Mouse (Mus musculus): ENCODE data around the gene Grb14. TPM values are rescaled to one million over a fixed set of nuclear protein-coding genes. Genes with fewer than 3 reads are reported as not detected.
A peak's percentile ranks its signal among the peaks of the same experiment; 100 is the strongest.

Gene Grb14
- 10 to 100 TPM; 44.4 to 45.0 TPM for total RNA-seq (2021)

- no peak for DNase-seq (ENCODE audit: extremely low spot score in 1 of 2, low spot score in 2 of 2)
- intact Hi-C loops (cut with DNase I), result no loop called here
Observed at GRCm38 (mm10) chr2:65024887-65025286, at the start of gene Grb14. TSS of gene Grb14 (minus strand) at chr2:65024987.

DNA sequence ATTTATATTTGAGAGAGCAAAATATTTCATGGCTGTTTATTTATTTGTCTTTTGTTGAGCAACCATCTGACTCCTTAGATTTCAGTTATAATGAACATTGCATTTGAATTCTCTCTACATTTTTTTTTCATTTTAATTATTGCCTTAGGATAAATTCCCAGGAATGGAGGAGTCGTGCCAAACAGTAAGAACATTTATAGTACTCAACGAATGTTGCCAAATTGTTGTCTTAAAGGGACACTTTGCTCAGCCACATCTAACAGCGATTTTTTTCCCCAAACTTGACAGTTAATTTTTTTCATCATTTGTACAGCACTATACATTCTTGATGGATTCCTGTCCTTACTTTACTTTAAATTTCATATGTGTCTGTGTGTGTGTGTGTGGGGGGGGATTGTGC is 47.4 kb upstream of the Grb14 start:
- intact Hi-C loops (cut with DNase I), result no loop called here
- no peak for DNase-seq (ENCODE audit: extremely low spot score in 1 of 2, low spot score in 2 of 2)

DNA sequence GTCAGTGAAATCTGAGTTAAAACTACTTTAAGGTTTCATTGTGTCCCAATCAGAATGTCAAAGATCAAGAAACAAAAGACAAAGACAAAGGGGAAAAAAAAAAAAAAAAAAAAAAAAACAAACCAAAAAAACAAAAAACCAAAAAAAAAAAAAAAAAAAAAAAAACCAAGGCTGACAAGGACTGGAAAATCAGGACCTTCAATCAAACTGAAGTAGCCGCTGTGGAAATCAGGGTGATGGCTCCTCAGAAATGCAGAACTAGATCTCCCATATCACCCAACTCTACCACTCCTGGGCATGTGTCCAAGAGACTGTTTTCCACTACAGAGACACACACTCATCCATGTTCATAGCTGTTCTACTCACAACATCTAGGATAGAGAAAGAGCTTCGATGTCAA is 29.0 kb upstream of the Grb14 start:
- intact Hi-C loops (cut with DNase I), result no loop called here
- no peak for DNase-seq (ENCODE audit: extremely low spot score in 1 of 2, low spot score in 2 of 2)

- intact Hi-C loops (cut with DNase I), result no loop called here
- DNase-seq (ENCODE audit: extremely low spot score in 1 of 2, low spot score in 2 of 2), result no peak
Observed at GRCm38 (mm10) chr2:65052191-65053012, 27.6 kb upstream of the Grb14 start.

GRCm38 (mm10) chr2:65050776-65051175 is 26.0 kb upstream of the Grb14 start:
- intact Hi-C loops (cut with DNase I), result no loop called here
- DNase-seq (ENCODE audit: extremely low spot score in 1 of 2, low spot score in 2 of 2), result no peak

GRCm38 (mm10) chr2:65048234-65049017 is 23.6 kb upstream of the Grb14 start:
- no peak for DNase-seq (ENCODE audit: extremely low spot score in 1 of 2, low spot score in 2 of 2)
- intact Hi-C loops (cut with DNase I), result no loop called here

GRCm38 (mm10) chr2:65038164-65038563 is 13.4 kb upstream of the Grb14 start:
- intact Hi-C loops (cut with DNase I), result no loop called here
- no peak for DNase-seq (ENCODE audit: extremely low spot score in 1 of 2, low spot score in 2 of 2)

DNA sequence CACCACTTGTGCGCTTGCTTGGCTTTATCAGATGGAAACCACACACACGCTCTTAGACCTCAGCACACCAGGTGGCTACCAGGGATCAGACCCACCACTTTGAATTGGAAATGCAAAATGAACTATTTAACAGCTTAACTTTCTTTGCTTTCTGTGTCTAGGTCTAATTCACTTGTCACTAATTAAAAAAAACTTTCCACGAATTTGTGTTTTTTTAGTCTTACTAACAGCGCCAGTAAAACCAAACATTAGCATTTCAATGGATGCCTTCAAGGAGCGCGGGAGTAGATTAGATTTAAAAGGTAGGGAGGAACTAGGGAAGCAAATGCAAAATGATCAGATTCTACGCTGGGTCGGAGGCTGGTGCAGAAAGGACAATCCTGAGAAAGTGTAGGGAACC is 12.8 kb upstream of the Grb14 start:
- no peak for DNase-seq (ENCODE audit: extremely low spot score in 1 of 2, low spot score in 2 of 2)
- intact Hi-C loops (cut with DNase I), result no loop called here

DNA sequence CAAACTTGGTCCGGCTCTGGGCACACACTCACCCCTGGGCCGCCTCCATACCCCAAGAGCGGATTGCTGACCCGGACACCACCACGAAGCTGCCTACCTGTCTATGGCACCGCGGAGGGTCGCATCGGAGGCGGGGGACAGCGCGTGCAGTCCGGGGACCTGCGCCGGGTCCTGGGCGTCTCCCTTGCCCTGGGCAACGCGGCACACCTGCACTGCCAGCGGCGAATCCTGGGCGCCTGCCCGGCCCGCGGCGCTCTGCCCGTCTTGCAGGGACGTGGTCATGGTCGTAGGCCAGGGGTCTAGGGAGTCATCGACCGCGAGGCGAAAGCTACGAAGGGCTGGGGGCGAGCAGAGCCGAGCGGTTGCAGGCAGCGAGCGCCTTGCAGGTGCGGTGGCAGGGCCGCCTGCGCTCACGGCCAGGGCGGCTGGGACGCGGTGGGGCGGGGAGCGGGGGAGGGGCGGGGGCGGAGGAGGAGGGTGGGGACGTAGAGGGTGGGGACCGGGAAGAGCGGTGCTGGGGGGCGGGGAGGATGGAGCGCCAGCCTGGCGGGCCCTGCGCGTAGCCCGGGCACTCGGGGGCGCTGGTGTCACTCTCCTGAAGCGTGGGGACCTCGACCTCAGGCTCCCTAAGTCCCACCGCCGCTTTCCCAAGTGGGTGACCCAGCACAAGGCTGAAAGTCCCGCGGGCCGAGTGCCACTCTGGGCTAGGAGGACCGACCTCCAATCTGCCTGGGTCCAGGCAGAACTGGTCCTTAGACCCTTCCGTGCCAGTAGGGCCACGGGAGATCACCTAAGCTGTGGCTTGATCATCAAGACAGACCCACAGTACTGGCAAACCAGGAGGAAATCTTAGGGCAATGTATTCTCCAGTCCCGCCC is 2.2 kb downstream of the Grb14 start:
- intact Hi-C loops (cut with DNase I), result loop anchor here (2.0 kb wide), 1 partner anchor 98 kb away; no protein-coding TSS in a partner anchor
- DNase-seq (ENCODE audit: extremely low spot score in 1 of 2, low spot score in 2 of 2), result peak; percentile 19 to 89

DNA sequence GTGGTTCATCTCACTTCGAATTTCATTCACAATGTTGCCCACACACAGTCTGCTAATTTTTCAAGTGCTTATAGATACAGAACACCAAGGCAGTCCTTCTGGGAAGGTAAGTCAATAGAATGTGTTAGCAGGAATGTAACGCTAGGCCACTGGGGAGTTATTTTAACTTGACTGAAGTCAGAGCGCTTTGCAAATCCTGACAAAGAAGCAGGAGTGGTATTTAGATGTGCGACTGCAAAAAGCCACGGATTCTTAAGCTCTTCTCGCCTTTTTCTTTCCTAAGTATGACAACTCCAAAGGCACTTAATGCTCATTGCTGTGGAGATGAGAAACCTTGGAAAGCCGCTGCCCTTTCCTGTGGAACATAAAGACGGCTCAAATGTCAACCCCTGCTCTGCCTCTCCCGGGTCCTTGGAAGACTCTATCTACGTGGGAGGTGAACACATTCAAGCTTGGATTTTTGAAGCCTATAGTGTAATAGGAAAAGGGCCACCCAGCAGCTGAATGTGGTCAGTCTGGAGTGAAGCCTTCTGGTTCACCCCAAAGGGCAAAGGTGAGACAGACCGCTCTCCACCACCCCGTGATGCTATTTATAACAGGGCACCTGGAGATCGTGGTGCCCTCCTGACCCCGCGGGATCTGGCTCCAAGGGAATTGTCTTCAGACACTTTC is 3.0 kb downstream of the Grb14 start:
- intact Hi-C loops (cut with DNase I), result loop anchor here (2.0 kb wide), 1 partner anchor 99 kb away; no protein-coding TSS in a partner anchor
- DNase-seq (ENCODE audit: extremely low spot score in 1 of 2, low spot score in 2 of 2), result peak; percentile 6 to 21

DNA sequence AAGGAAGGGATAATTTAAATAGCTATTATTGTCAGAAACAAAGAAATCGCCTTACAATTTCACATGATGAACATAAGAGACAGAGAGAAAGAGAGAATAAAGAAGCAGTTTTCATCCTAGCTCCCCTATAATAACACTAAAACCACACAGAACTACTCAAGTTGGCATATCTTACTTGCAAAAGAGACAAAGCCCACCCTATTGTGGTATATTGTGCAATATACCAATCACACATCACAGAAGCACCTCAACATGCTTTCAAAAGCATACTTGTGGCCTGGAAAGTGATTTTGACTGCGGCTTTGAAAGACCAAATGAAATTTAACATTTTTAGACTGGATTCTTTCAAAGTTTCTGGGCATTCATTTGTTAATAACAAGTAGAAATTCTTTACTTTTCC is 7.4 kb downstream of the Grb14 start:
- no peak for DNase-seq (ENCODE audit: extremely low spot score in 1 of 2, low spot score in 2 of 2)
- intact Hi-C loops (cut with DNase I), result no loop called here

DNA sequence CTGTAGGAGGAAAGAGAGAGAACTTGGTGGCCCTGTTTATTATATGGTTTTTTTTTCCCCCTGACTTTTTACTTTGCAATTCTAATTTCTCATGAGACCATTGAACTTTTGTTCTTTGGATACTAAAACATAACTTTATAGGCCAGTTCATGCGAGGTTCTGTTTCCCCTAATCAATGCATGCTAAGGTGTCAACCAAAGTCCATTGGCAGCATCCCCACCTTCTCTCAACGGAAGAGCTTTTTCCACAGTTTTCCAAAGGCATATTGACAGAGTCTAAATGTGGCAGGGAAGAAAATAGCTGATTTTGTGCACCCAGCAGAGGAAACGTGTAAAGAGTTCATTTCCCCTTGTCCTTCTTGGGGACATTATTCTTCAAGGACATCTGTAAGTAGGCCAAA is 10.2 kb downstream of the Grb14 start:
- intact Hi-C loops (cut with DNase I), result no loop called here
- no peak for DNase-seq (ENCODE audit: extremely low spot score in 1 of 2, low spot score in 2 of 2)

- DNase-seq (ENCODE audit: extremely low spot score in 1 of 2, low spot score in 2 of 2), result no peak
- intact Hi-C loops (cut with DNase I), result no loop called here
Observed at GRCm38 (mm10) chr2:65010105-65010504, 14.7 kb downstream of the Grb14 start.

DNA sequence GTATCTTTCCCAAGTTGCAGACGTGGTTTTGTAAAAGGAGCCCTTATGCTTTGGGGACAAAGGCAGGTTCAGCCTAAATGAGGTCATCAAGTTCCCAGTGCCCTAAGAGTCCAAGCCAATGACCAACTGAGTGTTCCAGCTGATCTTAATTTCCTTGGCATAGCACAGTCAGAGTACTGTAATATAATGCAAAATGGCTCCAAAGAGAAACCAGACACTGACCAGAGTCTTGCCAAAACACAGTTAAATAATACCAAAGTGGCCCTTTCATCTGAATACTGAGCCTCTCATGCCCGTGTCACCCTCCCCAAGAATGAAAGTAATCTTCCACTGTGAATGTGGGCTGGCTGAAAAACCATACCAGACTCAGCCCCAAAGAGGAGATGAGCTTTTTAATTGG is 17.4 kb downstream of the Grb14 start:
- intact Hi-C loops (cut with DNase I), result no loop called here
- no peak for DNase-seq (ENCODE audit: extremely low spot score in 1 of 2, low spot score in 2 of 2)

DNA sequence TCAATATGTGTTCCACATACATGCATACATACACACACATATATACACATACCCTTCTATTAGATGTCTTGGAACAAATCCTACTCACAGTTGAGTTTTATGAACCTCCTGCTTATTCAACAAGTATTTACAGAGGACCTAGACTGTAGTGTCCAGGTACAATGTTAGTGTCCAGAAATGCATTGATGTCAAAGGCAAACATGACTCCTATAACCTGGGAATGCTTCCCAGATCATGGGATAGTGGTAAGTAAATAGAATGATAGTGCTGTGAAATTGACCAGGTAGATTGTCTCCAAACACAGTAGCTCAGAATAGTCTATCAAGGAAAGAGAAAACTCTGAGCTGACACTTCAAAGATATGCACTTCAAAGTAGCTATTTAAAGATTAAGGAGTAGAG is 19.7 kb downstream of the Grb14 start:
- intact Hi-C loops (cut with DNase I), result no loop called here

GRCm38 (mm10) chr2:65003433-65003832 is 21.4 kb downstream of the Grb14 start:
- no peak for DNase-seq (ENCODE audit: extremely low spot score in 1 of 2, low spot score in 2 of 2)
- intact Hi-C loops (cut with DNase I), result no loop called here

More for the DNA sequence above, 19.7 kb downstream of the Grb14 start:
- no peak for DNase-seq (ENCODE audit: extremely low spot score in 1 of 2, low spot score in 2 of 2)

- DNase-seq (ENCODE audit: extremely low spot score in 1 of 2, low spot score in 2 of 2), result no peak
- intact Hi-C loops (cut with DNase I), result no loop called here
Observed at GRCm38 (mm10) chr2:65002631-65003030, 22.2 kb downstream of the Grb14 start.

- no peak for DNase-seq (ENCODE audit: extremely low spot score in 1 of 2, low spot score in 2 of 2)
- intact Hi-C loops (cut with DNase I), result no loop called here
Observed at GRCm38 (mm10) chr2:64995048-64995447, 29.7 kb downstream of the Grb14 start.

All from left cerebral cortex, postnatal 10 days (tissue).